In genomic region chr1:30950456-30950835, GRCm38 (mm10) we compare ENCODE assay signal across 7 mouse cellular contexts. TPM values are rescaled to one million over a fixed set of nuclear protein-coding genes. Genes with fewer than 3 reads are reported as not detected.
DNase-seq lines count a peak whose midpoint lies in the region; ATAC-seq lines count a peak whose summit lies in the region.

No protein-coding gene starts in this region.

- peak overlapping the region; percentile 72 for H3K9ac ChIP-seq in lung, embryonic 16.5 days (ENCODE audit: low read length)
- peak overlapping the region; percentile 86 for H3K9ac ChIP-seq in forebrain, embryonic 11.5 days (ENCODE audit: low read length)
- H3K9ac ChIP-seq in liver, embryonic 11.5 days (ENCODE audit: low read depth, low read length), result peak overlapping the region; percentile 65; the same call in 1 of the 2 replicates
- H3K9ac ChIP-seq in stomach, embryonic 16.5 days (ENCODE audit: low read length), result peak overlapping the region; percentile 81

- H3K4me1 ChIP-seq in lung, embryonic 16.5 days (replicated peaks; ENCODE audit: control insufficient read depth, insufficient read depth, low read length), result peaks cover 3% of the 10 kb centered on the region
- no peaks in the 10 kb centered on the region for H3K4me1 ChIP-seq in forebrain, embryonic 11.5 days (replicated peaks; ENCODE audit: control insufficient read depth, insufficient read depth, low read length)
- no peaks in the 10 kb centered on the region for H3K4me1 ChIP-seq in liver, embryonic 11.5 days (replicated peaks; ENCODE audit: control insufficient read depth, insufficient read depth, low read length)
- H3K4me1 ChIP-seq in stomach, embryonic 16.5 days (ENCODE audit: control insufficient read depth, insufficient read depth, low read length), result no peaks in the 10 kb centered on the region; the same call in 1 of the 2 replicates

- H3K36me3 ChIP-seq in lung, embryonic 16.5 days (ENCODE audit: control insufficient read depth, insufficient read depth, low read length), result no peaks in the 10 kb centered on the region
- H3K36me3 ChIP-seq in forebrain, embryonic 11.5 days (ENCODE audit: control insufficient read depth, insufficient read depth, low read length), result no peaks in the 10 kb centered on the region
- H3K36me3 ChIP-seq in liver, embryonic 11.5 days (ENCODE audit: control insufficient read depth, insufficient read depth, low read length), result no peaks in the 10 kb centered on the region
- no peaks in the 10 kb centered on the region for H3K36me3 ChIP-seq in stomach, embryonic 16.5 days (ENCODE audit: control insufficient read depth, insufficient read depth, low read length)

- DNase-seq in lung, postnatal 25 days (ENCODE audit: low spot score), result no peak
- DNase-seq in forebrain, embryonic 11.5 days (ENCODE audit: low spot score), result no peak
- no peak for DNase-seq in liver, embryonic 11.5 days (ENCODE audit: low spot score)
- DNase-seq in thymus, postnatal 36 days, result no peak

- H3K9me3 ChIP-seq in lung, embryonic 16.5 days (ENCODE audit: control insufficient read depth, low read length), result no peaks in the 10 kb centered on the region
- no peaks in the 10 kb centered on the region for H3K9me3 ChIP-seq in forebrain, embryonic 11.5 days (ENCODE audit: control insufficient read depth, low read length)
- no peaks in the 10 kb centered on the region for H3K9me3 ChIP-seq in liver, embryonic 11.5 days (ENCODE audit: control insufficient read depth, low read length)
- no peaks in the 10 kb centered on the region for H3K9me3 ChIP-seq in stomach, embryonic 16.5 days (replicated peaks; ENCODE audit: control insufficient read depth, low read length)

- H3K4me2 ChIP-seq in lung, embryonic 16.5 days (ENCODE audit: low read depth, low read length), result peak overlapping the region; percentile 79
- peak overlapping the region; percentile 59 for H3K4me2 ChIP-seq in forebrain, embryonic 11.5 days (ENCODE audit: low read depth, low read length, severe bottlenecking)
- H3K4me2 ChIP-seq in liver, embryonic 11.5 days, result peak overlapping the region; percentile 59
- H3K4me2 ChIP-seq in stomach, embryonic 16.5 days (ENCODE audit: low read depth, low read length), result peak overlapping the region; percentile 51

- H3K27ac ChIP-seq in lung, embryonic 16.5 days (ENCODE audit: low read length), result peak overlapping the region; percentile 97
- peak overlapping the region; percentile 99 for H3K27ac ChIP-seq in forebrain, embryonic 11.5 days (ENCODE audit: low read depth, low read length)
- peak overlapping the region; percentile 83; the same call in 1 of the 2 replicates for H3K27ac ChIP-seq in liver, embryonic 11.5 days (ENCODE audit: low read depth, low read length)
- H3K27ac ChIP-seq in stomach, embryonic 16.5 days (ENCODE audit: low read length), result peak overlapping the region; percentile 99

- no peaks in the 10 kb centered on the region for H3K27me3 ChIP-seq in lung, embryonic 16.5 days (ENCODE audit: control insufficient read depth, insufficient read depth, low read depth, low read length)
- H3K27me3 ChIP-seq in forebrain, embryonic 11.5 days (ENCODE audit: control insufficient read depth, insufficient read depth, low read length), result no peaks in the 10 kb centered on the region
- no peaks in the 10 kb centered on the region for H3K27me3 ChIP-seq in liver, embryonic 11.5 days (replicated peaks; ENCODE audit: control insufficient read depth, insufficient read depth, low read length)
- H3K27me3 ChIP-seq in stomach, embryonic 16.5 days (ENCODE audit: control insufficient read depth, insufficient read depth, low read length), result no peaks in the 10 kb centered on the region

- ATAC-seq in lung, embryonic 16.5 days (ENCODE audit: low read depth), result no peak
- ATAC-seq in forebrain, embryonic 11.5 days (replicated peaks; ENCODE audit: low FRiP score), result no peak
- no peak for ATAC-seq in liver, embryonic 11.5 days (replicated peaks; ENCODE audit: low FRiP score)
- ATAC-seq in stomach, embryonic 16.5 days (ENCODE audit: insufficient read depth, low FRiP score), result no peak
- ATAC-seq in cerebellum, adult (ENCODE audit: insufficient number of reproducible peaks, low FRiP score, low TSS enrichment), result no peak

- peak overlapping the region; percentile 63 for H3K4me3 ChIP-seq in lung, embryonic 16.5 days (ENCODE audit: low read length)
- peak overlapping the region; percentile 89 for H3K4me3 ChIP-seq in forebrain, embryonic 11.5 days (ENCODE audit: low read depth, low read length)
- peak overlapping the region; percentile 90 for H3K4me3 ChIP-seq in liver, embryonic 11.5 days (ENCODE audit: low read depth, low read length)
- peak overlapping the region; percentile 91 for H3K4me3 ChIP-seq in stomach, embryonic 16.5 days (replicated peaks; ENCODE audit: low read length)

- WGBS in lung, embryonic 16.5 days, result 19% methylated on average over 5 of the region's 5 CpGs
- WGBS in forebrain, embryonic 11.5 days, result 43% methylated on average over 5 of the region's 5 CpGs
- WGBS in liver, embryonic 11.5 days, result 52% methylated on average over 5 of the region's 5 CpGs
- WGBS in stomach, embryonic 16.5 days, result 22% methylated on average over 5 of the region's 5 CpGs

RNA-seq across cellular contexts. Expression of gene AC153137.1, which starts 27.3 kb away (rescaled TPM):
- not detected in 2 replicates for polyA plus RNA-seq in lung, embryonic 16.5 days (2015; fragmentation: Nextera tagmentation; extraction: Ambion mirVana)
- polyA plus RNA-seq in forebrain, embryonic 11.5 days (2014; fragmentation: Nextera tagmentation; extraction: Ambion mirVana), result not detected in 2 replicates
- polyA plus RNA-seq in liver, embryonic 11.5 days (2014; fragmentation: Nextera tagmentation; extraction: Ambion mirVana), result not detected in 2 replicates
- polyA plus RNA-seq in stomach, embryonic 16.5 days (2015; fragmentation: Nextera tagmentation; extraction: Ambion mirVana), result not detected in 2 replicates
